Comparison of ENCODE assay signal across 25 mouse cellular contexts in genomic region chr10:121608177-121608576, GRCm38 (mm10). TPM values are rescaled to one million over a fixed set of nuclear protein-coding genes. Genes with fewer than 3 reads are reported as not detected.
DNase-seq lines count a peak whose midpoint lies in the region; ATAC-seq and TF ChIP-seq lines count a peak whose summit lies in the region.
"Had no signal": no experiment of that assay in that cellular context is flagged by ENCODE, and none has a peak within 500 bp of the region (broad histone marks: within the 10 kb centered on the region; RNA-seq: fewer than 3 reads in every experiment).

No protein-coding gene starts in this region.

- no peak for TF ChIP-seq EP300 in CH12.LX (IDR thresholded peaks at IDR 0.05; ENCODE audit: low read length)

- no peak overlapping the region for H3K4me3 ChIP-seq in kidney, embryonic 16.5 days (ENCODE audit: low read length)
- no peak overlapping the region for H3K4me3 ChIP-seq in CH12.LX (replicated peaks in 1 of 3; ENCODE audit: low read depth in 2 of 3, low read length in 2 of 3, poor library complexity in 1 of 3)
- H3K4me3 ChIP-seq in intestine, postnatal 0 days (ENCODE audit: low read depth, low read length), result no peak overlapping the region
- H3K4me3 ChIP-seq: forebrain, embryonic 10.5 days; heart, embryonic 13.5 days had no signal

- peaks cover 91% of the 10 kb centered on the region for H3K36me3 ChIP-seq in kidney, embryonic 16.5 days (ENCODE audit: insufficient read depth, low read length)
- H3K36me3 ChIP-seq in CH12.LX (replicated peaks in 1 of 2; ENCODE audit: control insufficient read depth in 1 of 2, insufficient read depth in 1 of 2, low read length in 1 of 2), result peaks cover 89 to 98% of the 10 kb centered on the region in 2 experiments
- H3K36me3 ChIP-seq in intestine, postnatal 0 days (ENCODE audit: control insufficient read depth, insufficient read depth), result peaks cover 85% of the 10 kb centered on the region

- dilution Hi-C loops in CH12.LX (cut with MboI; ENCODE audit: extremely low pct_ligation_motif_present, extremely low pct_unique_long_range_greater_than_20kb, low sequenced_read_pairs), result no loop called here

- H3K27ac ChIP-seq in kidney, embryonic 16.5 days (ENCODE audit: low read length), result no peak overlapping the region
- no peak overlapping the region for H3K27ac ChIP-seq in CH12.LX (ENCODE audit: insufficient read depth, low read depth)
- H3K27ac ChIP-seq in intestine, postnatal 0 days (ENCODE audit: low read depth, low read length), result no peak overlapping the region
- H3K27ac ChIP-seq: forebrain, embryonic 10.5 days; heart, embryonic 13.5 days had no signal

- peak; percentile 44 for DNase-seq in kidney, adult 11 months
- peak; percentile 43 to 56 for DNase-seq in kidney, postnatal 36 days
- no peak for DNase-seq in kidney, postnatal 14 days
- no peak for DNase-seq in CH12.LX (ENCODE audit: extremely low read depth)
- no peak for DNase-seq in embryo, embryonic 11 days
- DNase-seq: adrenal gland, postnatal 14 days; B cell, adult 2 months; cerebellum, adult 11-12 months; cerebellum, adult 9-10 months; cerebellum, postnatal 25 days; gastrocnemius, postnatal 36 days; heart, adult 11 months; heart, postnatal 36 days had no signal

- ATAC-seq in kidney, embryonic 16.5 days (ENCODE audit: low FRiP score, low TSS enrichment), result no peak
- ATAC-seq in monocyte, adult 5-6 weeks (replicated peaks; ENCODE audit: insufficient number of reproducible peaks, low FRiP score, low TSS enrichment, poor library complexity, severe bottlenecking), result 0 out of 2 replicates have a peak, but pooled peaks have one; percentile 7
- no peak for ATAC-seq in intestine, postnatal 0 days
- ATAC-seq: activated CD4-positive, CD25-positive, alpha-beta regulatory T cell, adult 4 months; CD4-positive, CD25-positive, alpha-beta regulatory T cell, adult 4 months; forebrain, embryonic 14.5 days; Patski had no signal

- TF ChIP-seq POLR2A in CH12.LX (IDR thresholded peaks at IDR 0.05; ENCODE audit: low read depth, low read length), result no peak

- TF ChIP-seq RAD21 in CH12.LX (IDR thresholded peaks at IDR 0.05; ENCODE audit: low read depth, low read length), result no peak

- WGBS in kidney, embryonic 16.5 days, result 93% methylated on average over 10 of the region's 10 CpGs
- 86% methylated on average over 10 of the region's 10 CpGs for WGBS in intestine, postnatal 0 days

- no peaks in the 10 kb centered on the region; the same call in 1 of the 2 replicates for H3K79me2 ChIP-seq in CH12.LX (replicated peaks; ENCODE audit: control insufficient read depth, extremely low read depth, insufficient read depth, poor library complexity, severe bottlenecking)

- H3K27me3 ChIP-seq in kidney, embryonic 16.5 days (ENCODE audit: insufficient read depth, low read length), result no peaks in the 10 kb centered on the region
- no peaks in the 10 kb centered on the region for H3K27me3 ChIP-seq in CH12.LX (replicated peaks)
- H3K27me3 ChIP-seq in intestine, postnatal 0 days (replicated peaks; ENCODE audit: control insufficient read depth, insufficient read depth, low read length), result no peaks in the 10 kb centered on the region
- H3K27me3 ChIP-seq: heart, embryonic 13.5 days; Patski had no signal

- TF ChIP-seq CTCF in CH12.LX (conservative IDR thresholded peaks at IDR 0.05 in 1 of 2, IDR thresholded peaks at IDR 0.05 in 1 of 2; ENCODE audit: low read depth in 2 of 2, low read length in 2 of 2), result no peak
- TF ChIP-seq CTCF in intestine, postnatal 0 days (IDR thresholded peaks at IDR 0.05; ENCODE audit: low read depth), result no peak

- no peak overlapping the region for H3K4me2 ChIP-seq in kidney, embryonic 16.5 days (replicated peaks; ENCODE audit: low read depth, low read length)
- no peak overlapping the region for H3K4me2 ChIP-seq in CH12.LX (ENCODE audit: insufficient read depth, low read depth, poor library complexity, severe bottlenecking)
- H3K4me2 ChIP-seq in intestine, postnatal 0 days (replicated peaks; ENCODE audit: low read depth), result no peak overlapping the region
- H3K4me2 ChIP-seq: heart, embryonic 13.5 days had no signal

- no peaks in the 10 kb centered on the region for H3K4me1 ChIP-seq in kidney, embryonic 16.5 days (ENCODE audit: insufficient read depth, low read length)
- no peaks in the 10 kb centered on the region; a peak in 1 of 4 replicates for H3K4me1 ChIP-seq in CH12.LX (ENCODE audit: control insufficient read depth in 1 of 2, insufficient read depth in 2 of 2)
- no peaks in the 10 kb centered on the region for H3K4me1 ChIP-seq in intestine, postnatal 0 days (replicated peaks; ENCODE audit: control insufficient read depth, insufficient read depth, low read length)
- H3K4me1 ChIP-seq: forebrain, embryonic 10.5 days had no signal

- no peak overlapping the region for H3K9ac ChIP-seq in kidney, embryonic 16.5 days (replicated peaks; ENCODE audit: low read length)
- H3K9ac ChIP-seq in CH12.LX (ENCODE audit: insufficient read depth, low read depth), result no peak overlapping the region
- no peak overlapping the region for H3K9ac ChIP-seq in intestine, postnatal 0 days (ENCODE audit: low read depth, low read length)
- H3K9ac ChIP-seq: heart, embryonic 13.5 days had no signal

- no peaks in the 10 kb centered on the region for H3K9me3 ChIP-seq in kidney, embryonic 16.5 days (ENCODE audit: low read length)
- peaks cover 8% of the 10 kb centered on the region for H3K9me3 ChIP-seq in CH12.LX (replicated peaks; ENCODE audit: low read length)
- no peaks in the 10 kb centered on the region for H3K9me3 ChIP-seq in intestine, postnatal 0 days (ENCODE audit: control insufficient read depth)
- H3K9me3 ChIP-seq: heart, embryonic 13.5 days had no signal

- in situ Hi-C loops in CH12.LX (cut with MboI; ENCODE audit: low pct_ligation_motif_present, low pct_unique_long_range_greater_than_20kb, low sequenced_read_pairs), result no loop called here

TF ChIP-seq in CH12.LX, 34 proteins besides CTCF, POLR2A, EP300 and RAD21:
- peak; percentile 48; the same call in 1 of the 2 replicates for TF ChIP-seq ELF1 (IDR thresholded peaks at IDR 0.05; ENCODE audit: low read depth, low read length)
- no peak for TF ChIP-seq MAZ (IDR thresholded peaks at IDR 0.05; ENCODE audit: low read depth, low read length)
- 0 out of 2 replicates have a peak, but pooled peaks have one; percentile 24 for TF ChIP-seq BHLHE40 (IDR thresholded peaks at IDR 0.05; ENCODE audit: low read depth, low read length)
- TF ChIP-seq CHD1 (IDR thresholded peaks at IDR 0.05; ENCODE audit: low read depth, low read length), result peak; percentile 95
TF ChIP-seq in CH12.LX: peak in this region for 3.

RNA-seq across cellular contexts. Expression of gene Xpot, which starts 18.0 kb away (rescaled TPM):
- 48.3 and 55.9 TPM in 2 replicates for polyA plus RNA-seq in kidney, embryonic 16.5 days (2015; fragmentation: Nextera tagmentation; extraction: Ambion mirVana)
- 117 and 151 TPM in 2 replicates for total RNA-seq in CH12.LX (2012; rRNA removed)
- total RNA-seq in CH12.LX (2014; rRNA removed), result 140 and 144 TPM in 2 replicates
- 101 and 132 TPM in 2 replicates for polyA plus RNA-seq in CH12.LX (2012; ENCODE audit: insufficient read length, low read depth)
- 30.4 to 51.3 TPM (median 32.6 TPM) in 3 replicates for total RNA-seq in monocyte, adult 5-6 weeks (2017)
- polyA plus RNA-seq in intestine, postnatal 0 days (2015; fragmentation: Nextera tagmentation; extraction: Ambion mirVana), result 19.5 and 20.3 TPM in 2 replicates

RNA-seq across cellular contexts. Expression of gene Tbk1, which starts 21.6 kb away (rescaled TPM):
- polyA plus RNA-seq in kidney, embryonic 16.5 days (2015; fragmentation: Nextera tagmentation; extraction: Ambion mirVana), result 34.2 TPM in 2 replicates
- total RNA-seq in CH12.LX (2012; rRNA removed), result 29.5 and 32.4 TPM in 2 replicates
- total RNA-seq in CH12.LX (2014; rRNA removed), result 46.0 and 49.5 TPM in 2 replicates
- polyA plus RNA-seq in CH12.LX (2012; ENCODE audit: insufficient read length, low read depth), result 44.0 and 45.6 TPM in 2 replicates
- 135 to 157 TPM (median 139 TPM) in 3 replicates for total RNA-seq in monocyte, adult 5-6 weeks (2017)
- 27.3 and 29.6 TPM in 2 replicates for polyA plus RNA-seq in intestine, postnatal 0 days (2015; fragmentation: Nextera tagmentation; extraction: Ambion mirVana)

RNA-seq across cellular contexts. Expression of gene D930020B18Rik, which starts 33.2 kb away (rescaled TPM):
- polyA plus RNA-seq in kidney, embryonic 16.5 days (2015; fragmentation: Nextera tagmentation; extraction: Ambion mirVana), result 0.27 and 0.30 TPM in 2 replicates
- total RNA-seq in CH12.LX (2012; rRNA removed) (not detected in 2 replicates), CH12.LX (2014; rRNA removed) (not detected in 2 replicates)
- not detected in 2 replicates for polyA plus RNA-seq in CH12.LX (2012; ENCODE audit: insufficient read length, low read depth)
- not detected in 3 replicates for total RNA-seq in monocyte, adult 5-6 weeks (2017)
- 0.05 and 0.12 TPM in 2 replicates for polyA plus RNA-seq in intestine, postnatal 0 days (2015; fragmentation: Nextera tagmentation; extraction: Ambion mirVana)
- total RNA-seq: adrenal gland, adult 18-20 months; adrenal gland, postnatal 14 days; gastrocnemius, adult 8-10 months; gastrocnemius, postnatal 36 days; heart, postnatal 36 days had no signal
- polyA plus RNA-seq: heart, embryonic 13.5 days; heart, postnatal 0 days; Patski had no signal

Comparison
In these comparisons a context has a peak if more than half of its experiments do, and no peak if none do; other contexts are left out.
1. DNase-seq: peak in kidney, adult 11 months (single experiment) and kidney, postnatal 36 days (2 of 2); none in kidney, postnatal 14 days (single experiment), CH12.LX (single experiment) and embryo, embryonic 11 days (single experiment).